Mouse (Mus musculus): ENCODE data around the gene Cilp2. TPM values are rescaled to one million over a fixed set of nuclear protein-coding genes. Genes with fewer than 3 reads are reported as not detected.
A peak's percentile ranks its signal among the peaks of the same experiment; 100 is the strongest.

Gene Cilp2
- polyA plus RNA-seq, 1 experiment from 2014 or later: 0.47 TPM

DNA sequence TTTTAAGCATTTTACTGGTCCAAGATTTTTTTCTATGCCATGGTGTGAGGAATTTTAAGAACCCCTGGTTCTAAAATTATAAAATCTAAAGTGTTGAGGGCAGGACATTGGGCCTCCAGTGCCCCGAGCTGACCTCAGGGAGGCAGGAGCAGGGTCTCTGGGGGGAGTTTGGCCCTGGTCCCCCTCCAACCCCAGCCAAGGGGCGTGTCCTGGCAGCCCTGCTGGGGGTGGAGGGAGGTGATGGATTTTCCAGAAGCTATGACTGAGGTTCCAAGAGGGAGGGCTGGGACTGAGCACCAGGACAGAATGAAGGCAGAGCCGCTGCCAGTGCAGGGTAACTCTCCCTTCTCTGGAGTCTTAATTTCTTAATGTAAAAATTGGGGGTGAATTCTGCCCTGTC is 9.5 kb downstream of the Cilp2 start:
- Histone ChIP-seq H3K9me3 (replicated peaks) (no peaks in the 10 kb centered on the region), H3K27ac (replicated peaks) (no peak overlapping the region), H3K4me3 (no peak overlapping the region), H3K27me3 (ENCODE audit: low read depth, poor library complexity, severe bottlenecking) (peaks cover 85% of the 10 kb centered on the region), H3K36me3 (peaks cover 1% of the 10 kb centered on the region; the same call in 1 of the 2 replicates), H3K4me1 (peaks cover 28% of the 10 kb centered on the region)
- DNase-seq (ENCODE audit: low spot score): no peak
- 64% methylated on average over 3 of the region's 3 CpGs for WGBS

DNA sequence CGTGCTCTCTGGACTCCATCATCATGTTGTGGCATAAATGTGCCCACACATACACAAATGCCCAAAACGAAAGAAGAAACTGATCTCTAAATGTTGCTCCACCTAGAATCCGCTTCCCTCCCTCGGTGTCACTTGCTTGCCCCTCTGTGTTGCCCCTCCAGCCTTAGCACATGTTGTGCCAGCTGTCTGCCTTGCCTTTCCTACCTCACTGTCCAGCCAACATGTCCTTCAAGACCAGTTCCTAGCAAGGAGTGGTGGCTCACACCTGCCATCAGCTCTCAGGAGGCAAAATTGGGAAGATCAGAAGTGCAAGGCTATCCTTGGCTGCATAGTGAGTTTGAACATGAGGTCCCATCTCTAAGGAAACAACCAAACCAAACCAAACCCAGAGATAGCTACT is 10.1 kb downstream of the Cilp2 start:
- H3K4me3 ChIP-seq: no peak overlapping the region
- 90% methylated on average over 4 of the region's 4 CpGs for WGBS

DNA sequence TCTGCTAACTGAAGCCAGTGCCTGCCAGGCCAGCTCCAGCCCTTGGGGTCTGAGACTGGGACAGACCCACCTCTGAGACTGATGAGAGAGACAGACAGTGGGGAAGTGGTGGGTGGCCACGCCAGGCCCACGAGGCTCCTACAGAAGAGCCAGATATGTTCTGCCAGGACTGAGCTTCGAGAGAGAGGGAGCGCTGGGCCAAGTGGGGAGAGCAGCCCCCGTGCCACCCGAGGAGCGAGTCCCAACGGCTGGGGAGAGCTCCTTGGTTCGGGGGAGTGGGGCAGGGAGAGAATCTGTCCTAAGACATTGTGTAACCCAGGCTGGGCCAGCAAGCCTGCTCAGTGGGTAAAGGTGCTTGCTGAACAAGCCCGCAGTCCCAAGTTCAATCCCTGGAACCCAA is 10.5 kb downstream of the Cilp2 start:
- Histone ChIP-seq H3K27ac (replicated peaks) (no peak overlapping the region), H3K9me3 (replicated peaks) (no peaks in the 10 kb centered on the region), H3K27me3 (ENCODE audit: low read depth, poor library complexity, severe bottlenecking) (peaks cover 75% of the 10 kb centered on the region), H3K4me3 (no peak overlapping the region), H3K4me1 (peaks cover 19% of the 10 kb centered on the region), H3K36me3 (peaks cover 11% of the 10 kb centered on the region)
- 83% methylated on average over 10 of the region's 10 CpGs for WGBS
- DNase-seq (ENCODE audit: low spot score): no peak

More for the DNA sequence above, 10.1 kb downstream of the Cilp2 start:
- Histone ChIP-seq H3K4me1 (peaks cover 23% of the 10 kb centered on the region), H3K36me3 (peaks cover 6% of the 10 kb centered on the region), H3K27me3 (ENCODE audit: low read depth, poor library complexity, severe bottlenecking) (peaks cover 79% of the 10 kb centered on the region), H3K27ac (replicated peaks) (no peak overlapping the region), H3K9me3 (replicated peaks) (no peaks in the 10 kb centered on the region)
- no peak for DNase-seq (ENCODE audit: low spot score)

DNA sequence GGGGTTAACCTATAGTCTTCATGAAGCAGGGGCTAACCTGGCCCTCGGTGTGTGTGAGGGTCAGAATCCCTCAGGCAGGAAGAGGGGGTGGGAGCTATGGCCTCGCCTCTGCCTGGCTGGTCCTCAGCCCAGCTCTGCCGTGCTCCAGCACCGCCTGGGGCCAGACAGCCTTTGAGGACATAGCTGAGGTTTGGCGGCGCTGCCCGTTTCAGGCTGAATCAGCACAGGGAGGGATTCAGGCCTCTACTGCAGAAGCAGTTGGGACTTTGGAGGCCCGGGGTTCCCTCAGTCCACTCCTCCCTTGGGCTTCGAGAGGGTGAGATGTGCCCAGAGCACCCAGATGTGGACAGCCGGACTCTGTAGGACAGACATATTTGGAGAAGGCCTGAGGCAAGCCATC is 11.4 kb downstream of the Cilp2 start:
- peaks cover 19% of the 10 kb centered on the region for H3K36me3 ChIP-seq
- peaks cover 66% of the 10 kb centered on the region for H3K27me3 ChIP-seq (ENCODE audit: low read depth, poor library complexity, severe bottlenecking)
- WGBS: 48% methylated on average over 10 of the region's 10 CpGs
- no peaks in the 10 kb centered on the region for H3K9me3 ChIP-seq (replicated peaks)
- H3K4me1 ChIP-seq: peaks cover 10% of the 10 kb centered on the region; the same call in 1 of the 2 replicates
- no peak overlapping the region for H3K27ac ChIP-seq (replicated peaks)
- H3K4me3 ChIP-seq: no peak overlapping the region
- DNase-seq (ENCODE audit: low spot score): no peak

DNA sequence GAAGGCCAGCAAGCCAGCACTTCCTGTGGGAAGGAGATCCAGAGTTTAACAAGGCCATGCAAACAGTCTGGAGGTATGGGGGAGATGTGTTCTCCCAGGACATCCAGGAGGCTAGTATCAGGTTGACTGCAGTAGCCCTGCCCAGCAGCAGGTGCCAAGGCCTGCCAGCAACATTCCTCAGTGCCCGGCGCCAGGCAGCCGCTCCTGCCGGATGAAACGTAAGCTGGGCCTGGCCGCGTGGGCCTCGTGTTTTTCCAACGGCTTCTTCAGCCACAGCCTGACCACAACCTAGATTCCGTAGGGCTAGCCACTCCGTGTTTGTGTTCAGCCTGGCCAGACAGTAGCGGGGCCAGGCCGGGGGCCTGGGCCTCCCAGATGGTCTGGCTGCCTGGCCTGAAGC is 12.8 kb downstream of the Cilp2 start:
- WGBS: 84% methylated on average over 13 of the region's 13 CpGs

DNA sequence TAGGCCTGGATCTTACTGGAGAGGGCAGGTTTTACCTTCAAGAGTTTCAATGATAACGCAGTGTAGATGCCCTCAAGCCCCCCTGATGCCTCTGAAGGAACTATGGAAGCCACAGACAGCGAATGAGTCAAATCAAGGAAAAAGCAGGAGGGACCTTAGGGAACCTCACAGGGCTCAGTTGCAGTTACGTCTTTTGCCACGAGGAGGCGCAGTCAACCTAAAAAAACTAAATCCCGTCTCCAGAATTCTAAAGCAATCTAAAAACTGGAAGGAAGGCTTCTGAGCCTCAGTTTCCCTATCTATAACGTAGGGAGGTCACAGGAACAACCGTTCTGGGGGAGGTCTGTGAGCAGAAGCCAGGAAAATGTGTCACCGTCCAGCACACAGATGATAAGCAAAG is 13.3 kb downstream of the Cilp2 start:
- Histone ChIP-seq H3K27me3 (ENCODE audit: low read depth, poor library complexity, severe bottlenecking) (peaks cover 47% of the 10 kb centered on the region), H3K4me3 (no peak overlapping the region), H3K27ac (replicated peaks) (no peak overlapping the region), H3K9me3 (replicated peaks) (no peaks in the 10 kb centered on the region), H3K36me3 (peaks cover 33% of the 10 kb centered on the region), H3K4me1 (peaks cover 3% of the 10 kb centered on the region; the same call in 1 of the 2 replicates)
- peak; percentile 67 for DNase-seq (ENCODE audit: low spot score)
- WGBS: 14% methylated on average over 9 of the region's 9 CpGs

More for the DNA sequence above, 12.8 kb downstream of the Cilp2 start:
- no peak overlapping the region for H3K4me3 ChIP-seq
- DNase-seq (ENCODE audit: low spot score): no peak
- H3K27ac ChIP-seq (replicated peaks): no peak overlapping the region
- peaks cover 52% of the 10 kb centered on the region for H3K27me3 ChIP-seq (ENCODE audit: low read depth, poor library complexity, severe bottlenecking)
- peaks cover 33% of the 10 kb centered on the region for H3K36me3 ChIP-seq
- no peaks in the 10 kb centered on the region for H3K9me3 ChIP-seq (replicated peaks)
- peaks cover 3% of the 10 kb centered on the region; the same call in 1 of the 2 replicates for H3K4me1 ChIP-seq

DNA sequence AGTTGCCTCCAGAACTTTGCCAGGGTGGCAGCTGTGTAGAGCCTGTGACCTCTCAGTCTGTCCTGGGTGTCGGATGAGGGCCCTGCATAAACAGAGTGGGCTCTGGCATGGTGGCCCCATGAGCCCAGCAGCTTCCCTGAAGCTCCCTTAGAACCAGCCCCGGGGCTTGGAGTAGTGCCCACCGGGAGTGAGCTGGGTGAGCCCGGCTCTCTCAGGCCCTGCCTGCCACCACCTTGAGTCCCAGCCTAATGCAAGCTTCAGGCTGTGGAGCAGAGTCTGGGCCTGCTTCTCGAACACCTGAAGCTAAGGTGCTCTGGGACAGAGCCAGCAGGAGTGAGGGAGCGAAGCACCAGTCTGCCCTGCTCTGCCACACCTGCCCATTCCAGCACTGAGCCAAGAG is 16.6 kb downstream of the Cilp2 start:
- 81% methylated on average over 6 of the region's 6 CpGs for whole genome bisulfite sequencing
- Histone ChIP-seq H3K4me3 (no peak overlapping the region), H3K4me1 (peaks cover 3% of the 10 kb centered on the region; the same call in 1 of the 2 replicates), H3K27ac (replicated peaks) (no peak overlapping the region), H3K9me3 (replicated peaks) (no peaks in the 10 kb centered on the region), H3K27me3 (ENCODE audit: low read depth, poor library complexity, severe bottlenecking) (peaks cover 14% of the 10 kb centered on the region; the same call in 1 of the 2 replicates), H3K36me3 (peaks cover 46% of the 10 kb centered on the region)
- no peak for DNase-seq (ENCODE audit: low spot score)

DNA sequence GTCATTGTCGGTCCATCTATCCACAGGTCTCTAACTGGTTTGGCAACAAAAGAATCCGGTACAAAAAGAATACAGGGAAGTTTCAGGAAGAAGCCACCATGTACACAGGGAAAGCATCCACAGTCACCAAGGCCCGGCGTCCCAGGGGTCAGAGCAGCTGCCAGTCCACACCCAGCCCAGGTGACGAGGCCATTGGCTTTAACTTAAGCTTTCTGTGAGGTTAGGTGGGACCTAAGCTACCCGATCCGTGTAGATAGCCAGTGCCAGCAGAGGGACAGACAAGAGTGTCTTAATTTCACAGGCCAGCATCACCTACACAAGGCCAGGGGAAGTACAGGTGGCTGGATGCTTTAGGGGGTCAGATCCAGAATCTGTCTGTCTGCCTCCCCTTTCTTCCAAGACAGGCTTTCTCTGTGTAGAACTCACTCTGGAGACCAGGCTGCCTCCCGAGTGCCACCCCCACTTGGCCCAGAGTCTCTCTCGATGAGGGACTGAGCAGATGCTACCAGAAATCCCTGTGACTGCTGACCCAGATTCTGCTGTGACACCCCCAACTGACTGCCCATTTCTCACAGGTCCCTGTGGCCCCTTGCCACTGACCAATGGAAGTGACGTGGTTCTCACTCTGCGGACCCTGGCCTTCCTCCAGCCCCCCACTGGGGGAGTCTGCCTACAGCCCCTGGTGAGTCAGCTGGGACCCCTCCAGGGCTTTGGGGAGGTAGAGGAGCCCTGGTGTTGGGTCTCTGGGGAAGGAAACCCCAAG is 17.3 kb downstream of the Cilp2 start:
- Histone ChIP-seq H3K4me3 (no peak overlapping the region), H3K27me3 (ENCODE audit: low read depth, poor library complexity, severe bottlenecking) (0 out of 2 replicates have a peak, but pooled peaks cover 7% of the 10 kb centered on the region), H3K9me3 (replicated peaks) (no peaks in the 10 kb centered on the region), H3K27ac (replicated peaks) (no peak overlapping the region), H3K4me1 (peaks cover 3% of the 10 kb centered on the region; the same call in 1 of the 2 replicates), H3K36me3 (peaks cover 53% of the 10 kb centered on the region)
- DNase-seq (ENCODE audit: low spot score): no peak
- WGBS: 86% methylated on average over 11 of the region's 11 CpGs

DNA sequence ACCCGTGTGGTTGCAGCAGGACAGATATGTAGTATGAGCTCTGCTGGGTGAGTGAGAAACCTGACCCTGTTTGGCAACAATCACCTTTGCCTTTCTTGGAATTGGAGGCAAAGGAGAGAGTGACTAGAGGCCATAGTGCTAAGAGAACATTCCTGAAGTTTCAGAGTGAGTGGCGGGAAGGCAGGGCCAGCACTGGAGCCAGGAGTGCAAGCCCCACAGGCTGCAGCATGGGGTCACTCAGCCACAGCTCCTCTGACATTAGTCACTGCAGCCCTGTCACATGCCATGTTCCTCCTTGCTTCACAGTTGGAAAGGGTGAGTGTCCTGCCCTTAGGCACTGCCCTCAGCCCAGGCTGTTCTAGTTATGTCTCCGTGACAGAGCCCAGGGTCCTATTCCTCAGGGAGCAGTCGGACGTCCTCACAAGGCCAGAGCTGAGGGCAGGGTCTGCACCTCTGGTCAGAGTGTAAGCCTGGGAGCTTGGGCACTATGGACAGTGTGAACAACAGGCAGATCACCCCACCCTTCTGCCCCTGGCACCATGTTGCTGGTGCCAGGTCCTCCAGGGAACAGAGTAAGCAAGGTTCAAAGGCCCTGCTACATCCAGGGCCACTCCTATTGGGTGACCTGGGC is 19.7 kb downstream of the Cilp2 start:
- Histone ChIP-seq H3K27ac (replicated peaks) (no peak overlapping the region), H3K36me3 (peaks cover 67% of the 10 kb centered on the region), H3K4me1 (no peaks in the 10 kb centered on the region), H3K9me3 (replicated peaks) (no peaks in the 10 kb centered on the region), H3K4me3 (no peak overlapping the region), H3K27me3 (ENCODE audit: low read depth, poor library complexity, severe bottlenecking) (no peaks in the 10 kb centered on the region)
- DNase-seq (ENCODE audit: low spot score): no peak
- 76% methylated on average over 5 of the region's 5 CpGs for WGBS

DNA sequence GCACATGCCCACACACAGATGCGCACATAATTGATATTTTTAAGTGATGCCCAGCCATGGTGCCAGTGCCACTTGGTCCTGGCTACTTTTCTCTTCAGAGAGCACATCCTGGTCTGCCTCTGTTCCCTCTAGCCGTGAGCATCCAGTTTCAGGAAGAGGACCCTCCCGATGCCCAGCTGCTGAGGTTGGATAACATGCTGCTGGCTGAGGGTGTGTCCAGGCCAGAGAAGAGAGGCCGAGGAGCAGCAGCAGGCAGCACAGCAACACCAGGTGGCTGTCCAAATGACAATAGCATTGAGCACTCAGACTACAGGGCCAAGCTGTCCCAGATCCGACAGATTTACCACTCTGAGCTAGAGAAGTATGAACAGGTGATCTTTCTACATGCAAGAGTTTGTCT is 23.3 kb downstream of the Cilp2 start:
- H3K36me3 ChIP-seq: peaks cover 66% of the 10 kb centered on the region
- no peaks in the 10 kb centered on the region for H3K9me3 ChIP-seq (replicated peaks)
- no peaks in the 10 kb centered on the region for H3K4me1 ChIP-seq
- no peak overlapping the region for H3K4me3 ChIP-seq
- H3K27ac ChIP-seq (replicated peaks): no peak overlapping the region
- H3K27me3 ChIP-seq (ENCODE audit: low read depth, poor library complexity, severe bottlenecking): no peaks in the 10 kb centered on the region
- no peak for DNase-seq (ENCODE audit: low spot score)
- WGBS: 88% methylated on average over 5 of the region's 5 CpGs

DNA sequence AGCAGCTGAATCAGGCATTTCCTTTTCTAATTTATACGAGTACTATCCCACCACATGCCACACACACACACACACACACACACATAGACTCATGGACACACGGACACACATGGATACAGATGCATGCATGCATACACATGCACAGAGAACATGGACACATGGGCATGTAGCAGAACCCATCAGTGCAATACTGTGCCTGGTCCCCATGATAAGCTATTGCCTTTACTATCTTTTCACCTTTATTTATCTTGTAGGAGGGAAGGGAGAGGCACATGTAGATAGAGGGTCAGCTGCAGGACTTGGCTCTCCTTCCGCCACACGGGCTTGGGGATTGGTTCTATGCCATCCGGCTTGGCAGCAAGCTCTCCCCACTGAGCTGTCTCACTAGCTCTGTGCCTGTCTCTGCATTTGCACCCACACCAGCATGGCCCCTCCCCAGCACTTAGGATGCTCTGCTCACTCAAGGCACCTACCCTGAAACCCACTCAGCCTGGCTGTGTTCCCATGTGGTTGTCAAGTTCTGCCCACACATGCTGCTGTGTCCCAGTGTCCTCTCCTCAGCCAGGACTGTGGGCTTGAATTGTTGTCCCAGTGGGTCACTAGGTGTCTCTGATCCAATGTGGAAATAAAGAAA is 24.0 kb downstream of the Cilp2 start:
- Histone ChIP-seq H3K4me3 (no peak overlapping the region), H3K27ac (replicated peaks) (no peak overlapping the region), H3K27me3 (ENCODE audit: low read depth, poor library complexity, severe bottlenecking) (no peaks in the 10 kb centered on the region), H3K9me3 (replicated peaks) (no peaks in the 10 kb centered on the region), H3K36me3 (peaks cover 73% of the 10 kb centered on the region), H3K4me1 (no peaks in the 10 kb centered on the region)
- WGBS: 89% methylated on average over 5 of the region's 5 CpGs
- no peak for DNase-seq (ENCODE audit: low spot score)

DNA sequence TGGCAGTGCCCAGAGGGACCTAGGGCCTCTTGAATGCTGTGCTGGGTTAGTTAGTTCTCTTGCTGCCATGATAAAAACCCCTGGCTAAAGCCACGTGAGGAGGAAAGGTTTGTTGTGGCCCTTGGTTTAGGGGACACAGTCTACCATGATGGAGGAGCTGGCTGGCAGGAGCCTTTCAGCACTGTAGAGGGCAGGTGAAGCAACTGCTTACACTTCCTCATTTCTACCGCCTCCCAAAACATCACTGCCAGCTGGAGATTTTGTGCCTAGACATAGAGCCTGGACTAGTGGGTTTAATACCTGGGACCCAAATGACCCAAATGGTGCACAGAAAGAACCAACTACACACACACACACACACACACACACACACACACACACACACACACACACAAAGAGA is 26.2 kb downstream of the Cilp2 start:
- no peak overlapping the region for H3K27ac ChIP-seq (replicated peaks)
- no peak for DNase-seq (ENCODE audit: low spot score)
- 74% methylated on average over 2 of the region's 2 CpGs for WGBS
- H3K4me1 ChIP-seq: no peaks in the 10 kb centered on the region
- H3K4me3 ChIP-seq: no peak overlapping the region
- H3K36me3 ChIP-seq: peaks cover 68% of the 10 kb centered on the region
- H3K27me3 ChIP-seq (ENCODE audit: low read depth, poor library complexity, severe bottlenecking): no peaks in the 10 kb centered on the region
- H3K9me3 ChIP-seq (replicated peaks): no peaks in the 10 kb centered on the region

DNA sequence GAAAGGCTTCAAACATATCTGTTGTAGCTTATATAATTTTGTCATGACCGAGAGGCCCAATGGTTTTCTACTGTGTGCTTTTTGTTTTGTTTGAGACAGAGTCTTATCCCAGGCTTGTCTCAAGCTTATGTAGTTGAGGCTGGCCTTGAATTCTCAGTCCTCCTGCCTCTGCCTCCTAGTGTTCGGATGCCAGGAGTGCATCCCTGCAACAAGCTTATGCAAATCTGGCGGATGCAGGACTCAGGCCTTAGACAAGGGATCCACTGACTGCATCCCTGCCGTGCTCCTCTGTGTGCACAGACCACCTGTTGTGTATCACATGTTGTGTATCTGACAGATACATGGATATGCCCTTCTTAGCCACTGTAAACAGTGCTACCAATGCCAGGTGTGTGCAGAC is 26.7 kb downstream of the Cilp2 start:
- 56% methylated on average over 4 of the region's 4 CpGs for WGBS
- Histone ChIP-seq H3K4me3 (no peak overlapping the region), H3K27me3 (ENCODE audit: low read depth, poor library complexity, severe bottlenecking) (no peaks in the 10 kb centered on the region), H3K9me3 (replicated peaks) (no peaks in the 10 kb centered on the region), H3K4me1 (no peaks in the 10 kb centered on the region), H3K36me3 (peaks cover 63% of the 10 kb centered on the region), H3K27ac (replicated peaks) (no peak overlapping the region)
- no peak for DNase-seq (ENCODE audit: low spot score)
